Mouse (Mus musculus) ES-E14 (cell line): ENCODE measurements around the gene Als2. TPM values are rescaled to one million over a fixed set of nuclear protein-coding genes. Genes with fewer than 3 reads are reported as not detected.
A peak's percentile ranks its signal among the peaks of the same experiment; 100 is the strongest.

ENCODE experiments used
- DNase-seq: peaks from one replicate; pipeline ENCODE4 v3.0.0-alpha.2; 2013; ENCODE audit warnings: low read depth, low spot score
- H3K27ac ChIP-seq: 2 replicates; pipeline ENCODE4 v1.5.1; 2012; ENCODE audit warnings: low read depth, mild to moderate bottlenecking, low read length, moderate library complexity, mixed read lengths; ENCODE audit not compliant: poor library complexity, insufficient read depth, severe bottlenecking
- H3K36me3 ChIP-seq: 2 replicates; pipeline ENCODE4 v1.6.1; 2012; ENCODE audit warnings: mild to moderate bottlenecking, low read length, moderate library complexity, mixed read lengths; ENCODE audit not compliant: control insufficient read depth, poor library complexity, insufficient read depth, severe bottlenecking
- H3K4me1 ChIP-seq, 2 experiments: fragments of 150-350 bp in 1 of 2; sonication (generic) in 1 of 2; 2 replicates each; pipeline ENCODE4 v1.6.1; 2012; ENCODE audit warnings: low read length in 2 of 2, mild to moderate bottlenecking in 1 of 2, mixed read lengths in 1 of 2; ENCODE audit not compliant: control insufficient read depth in 2 of 2, insufficient read depth in 2 of 2, poor library complexity in 1 of 2
- H3K4me3 ChIP-seq, 2 experiments: fragments of 150-350 bp in 1 of 2; sonication (generic) in 1 of 2; 2 replicates each; pipeline ENCODE4 v1.5.1; 2012; ENCODE audit warnings: low read length in 2 of 2, low read depth in 1 of 2, mild to moderate bottlenecking in 1 of 2, mixed read lengths in 1 of 2; ENCODE audit not compliant: insufficient read depth in 1 of 2, poor library complexity in 1 of 2, severe bottlenecking in 1 of 2
- H3K9ac ChIP-seq: 2 replicates; pipeline ENCODE4 v1.6.1; 2012; ENCODE audit warnings: low read depth, mild to moderate bottlenecking, low read length, mixed read lengths; ENCODE audit not compliant: poor library complexity, insufficient read depth, severe bottlenecking
- H3K9me3 ChIP-seq: fragments of 150-350 bp; sonication (generic); 2 replicates; pipeline ENCODE4 v1.6.1; 2012; ENCODE audit warnings: low read depth, mild to moderate bottlenecking, low read length; ENCODE audit not compliant: control insufficient read depth, insufficient read depth
- CHD2 ChIP-seq: IDR thresholded peaks from 2 replicates; pipeline ENCODE4 v1.6.1; 2014; ENCODE audit warnings: mild to moderate bottlenecking, low read depth, low read length, inconsistent platforms
- HCFC1 ChIP-seq: IDR thresholded peaks from 2 replicates; pipeline ENCODE4 v1.6.1; 2012; ENCODE audit warnings: low read length, inconsistent platforms, borderline replicate concordance; ENCODE audit not compliant: insufficient read depth
- MAFK ChIP-seq: IDR thresholded peaks from 2 replicates; pipeline ENCODE4 v1.6.1; 2014; ENCODE audit warnings: mild to moderate bottlenecking, low read depth, low read length, inconsistent platforms; ENCODE audit not compliant: insufficient read depth
- ZC3H11A ChIP-seq: IDR thresholded peaks from 2 replicates; pipeline ENCODE4 v1.6.1; 2012; ENCODE audit warnings: low read depth, mild to moderate bottlenecking, inconsistent platforms, low read length, borderline replicate concordance
- ZNF384 ChIP-seq: IDR thresholded peaks from 2 replicates; pipeline ENCODE4 v1.6.1; 2012; ENCODE audit warnings: low read depth, low read length, inconsistent platforms
- in situ Hi-C, 2 experiments: fragments of 600-800 bp; cut with MboI; formaldehyde crosslinking; loops; one replicate each; pipeline ENCODE4 v1.15.1; 2025; ENCODE audit warnings: low sequenced_read_pairs in 2 of 2, inconsistent platforms in 1 of 2; ENCODE audit not compliant: unreplicated experiment in 2 of 2
- total RNA-seq: library from RNA; depleted of rRNA; stranded (reverse); fragments of 300-350 nt; gene quantifications from 2 replicates; pipeline ENCODE4 v1.2.3, GENCODE M21; 2012

Als2 gene
- total RNA-seq, 1 experiment: 23.2 TPM

DNA sequence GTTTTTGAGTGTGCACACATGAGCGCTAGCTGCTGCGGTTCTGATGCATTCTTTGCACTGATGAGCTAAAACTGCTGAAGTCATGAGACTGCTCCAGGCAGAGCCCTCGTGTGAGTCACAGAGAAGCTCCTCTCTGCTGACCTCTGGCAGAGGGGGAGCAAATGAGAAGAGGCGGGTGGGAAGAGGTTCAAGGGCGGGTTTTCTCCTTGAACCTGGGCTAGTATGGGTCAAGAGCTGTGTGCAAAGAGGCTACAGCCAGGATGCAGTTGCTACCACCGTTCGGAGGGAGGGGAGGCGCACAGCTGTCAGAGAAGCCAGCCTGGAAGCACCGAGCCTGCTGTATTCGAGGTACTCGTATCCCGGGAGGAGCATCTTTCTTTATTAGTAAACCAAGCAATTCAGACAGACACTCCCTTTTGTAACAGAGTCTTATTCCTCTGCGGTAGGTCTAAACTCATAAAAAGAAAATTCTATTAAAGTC lies 19.8 kb upstream of the Als2 start, which contains the start of gene Cdk15:
Cdk15 (plus strand) TSS at position 156 of the 481 bp plus-strand sequence.
- Histone ChIP-seq H3K4me1 (peaks cover 0 to 9% of the 10 kb centered on the region in 2 experiments; a peak in 2 of 4 replicates), H3K4me3 (peak within 1 kb of the TSS in 1 of 2 experiments; percentile 11; a peak in 1 of 4 replicates), H3K36me3 (no peaks in the 10 kb centered on the region), H3K27ac (no peak within 1 kb of the TSS; the same call in 1 of the 2 replicates), H3K9ac (no peak within 1 kb of the TSS), H3K9me3 (no peaks in the 10 kb centered on the region)
- peak; percentile 36 for DNase-seq
- no peak for TF ChIP-seq CHD2
- no peak for TF ChIP-seq ZNF384
- TF ChIP-seq HCFC1: no peak
- no peak for TF ChIP-seq MAFK
- TF ChIP-seq ZC3H11A: no peak
- in situ Hi-C loops: loop anchor here in 1 of 2 experiments (25.0 kb wide), 1 partner anchor 356 kb away; no protein-coding TSS in a partner anchor

- no peak overlapping the region for H3K27ac ChIP-seq
- no peak for TF ChIP-seq CHD2
- no peak for TF ChIP-seq HCFC1
- no peak for TF ChIP-seq ZC3H11A
- no peak for TF ChIP-seq ZNF384
- TF ChIP-seq MAFK: no peak
- H3K36me3 ChIP-seq: no peaks in the 10 kb centered on the region
- no peak for DNase-seq
- peak overlapping the region in 1 of 2 experiments; percentile 34; a peak in 1 of 4 replicates for H3K4me3 ChIP-seq
- H3K9ac ChIP-seq: no peak overlapping the region
- in situ Hi-C loops: loop anchor here in 1 of 2 experiments (25.0 kb wide), 1 partner anchor 359 kb away; no protein-coding TSS in a partner anchor
- peaks cover 0 to 9% of the 10 kb centered on the region in 2 experiments; a peak in 2 of 4 replicates for H3K4me1 ChIP-seq
- H3K9me3 ChIP-seq: no peaks in the 10 kb centered on the region
These were observed 16.4 kb upstream of the Als2 start for GRCm38 (mm10) chr1:59253301-59253909.

DNA sequence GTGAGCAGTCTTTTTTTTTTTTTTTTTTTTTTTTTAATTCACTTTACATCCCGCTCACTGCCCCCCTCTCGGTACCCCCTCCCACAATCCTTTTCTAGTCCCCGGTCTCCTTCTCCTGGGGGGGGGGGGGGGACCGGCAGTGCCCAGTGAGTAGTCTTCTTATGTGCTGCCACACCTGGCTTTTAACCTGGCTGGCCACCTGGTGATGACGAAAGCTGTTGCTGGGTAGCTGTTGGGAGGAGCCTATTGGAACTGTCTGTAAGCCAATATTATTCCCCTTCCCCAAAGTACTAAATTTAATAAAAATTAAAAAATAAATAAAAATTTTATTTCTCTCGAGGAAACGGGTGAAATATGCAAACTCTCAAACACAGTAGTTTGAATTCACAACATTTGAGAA lies 15.7 kb upstream of the Als2 start:
- no peaks in the 10 kb centered on the region for H3K36me3 ChIP-seq
- TF ChIP-seq HCFC1 (no peak), MAFK (no peak), ZC3H11A (no peak), CHD2 (no peak), ZNF384 (no peak)
- H3K27ac ChIP-seq: no peak overlapping the region
- no peak overlapping the region for H3K9ac ChIP-seq
- in situ Hi-C loops: loop anchor here in 1 of 2 experiments (25.0 kb wide), 1 partner anchor 360 kb away; no protein-coding TSS in a partner anchor
- no peaks in the 10 kb centered on the region for H3K9me3 ChIP-seq
- peaks cover 0 to 9% of the 10 kb centered on the region in 2 experiments; a peak in 2 of 4 replicates for H3K4me1 ChIP-seq
- peak overlapping the region in 1 of 2 experiments; percentile 34; a peak in 1 of 4 replicates for H3K4me3 ChIP-seq
- DNase-seq: no peak

DNA sequence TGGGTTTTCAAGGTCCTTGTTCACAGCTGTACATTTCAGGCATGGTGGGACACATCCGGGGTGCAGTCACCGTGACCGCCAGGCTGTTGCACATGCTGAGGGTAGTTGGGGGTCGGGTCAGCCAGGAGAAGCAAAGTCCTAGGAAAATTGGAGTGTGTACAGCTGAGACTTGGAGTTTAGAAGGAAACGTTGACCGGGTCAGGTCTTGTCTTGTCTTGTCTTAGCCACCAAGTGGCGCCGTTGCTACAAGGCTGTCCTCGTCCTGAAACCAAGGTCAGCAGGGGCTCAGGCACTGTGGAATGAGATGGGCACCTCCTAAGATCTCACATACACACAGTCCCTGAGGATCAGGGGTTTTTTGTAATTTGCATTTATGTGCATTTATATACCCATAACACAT lies 10.6 kb upstream of the Als2 start:
- Histone ChIP-seq H3K9ac (no peak overlapping the region), H3K36me3 (no peaks in the 10 kb centered on the region), H3K4me3 (no peak overlapping the region), H3K9me3 (no peaks in the 10 kb centered on the region), H3K4me1 (no peaks in the 10 kb centered on the region), H3K27ac (no peak overlapping the region)
- in situ Hi-C loops: no loop called here
- no peak for TF ChIP-seq ZNF384
- TF ChIP-seq CHD2: no peak
- no peak for TF ChIP-seq MAFK
- TF ChIP-seq ZC3H11A: peak; percentile 94
- DNase-seq: peak; percentile 51
